Mouse (Mus musculus) WW6 (cell line): ENCODE measurements around the gene Xpr1.

Experiments
- DNase-seq: peaks from one replicate; pipeline ENCODE4 v3.0.0-alpha.2; 2013; ENCODE audit warnings: low read depth, low spot score

Xpr1 gene

GRCm38 (mm10) chr1:155416701-155417677, at the start of gene Xpr1:
TSS of gene Xpr1 (minus strand) at chr1:155417415.
- DNase-seq, result peak; percentile 77

GRCm38 (mm10) chr1:155463442-155463841, 46.2 kb upstream of the Xpr1 start:
- no peak for DNase-seq

- no peak for DNase-seq
Observed at GRCm38 (mm10) chr1:155462582-155462981, 45.4 kb upstream of the Xpr1 start.

GRCm38 (mm10) chr1:155457532-155457931, 40.3 kb upstream of the Xpr1 start:
- DNase-seq, result peak; percentile 22

GRCm38 (mm10) chr1:155453180-155453579, 36.0 kb upstream of the Xpr1 start:
- no peak for DNase-seq

GRCm38 (mm10) chr1:155448932-155449331, 31.7 kb upstream of the Xpr1 start:
- no peak for DNase-seq

GRCm38 (mm10) chr1:155447277-155447676, 30.1 kb upstream of the Xpr1 start:
- DNase-seq, result no peak

- DNase-seq, result no peak
Observed at GRCm38 (mm10) chr1:155443115-155443514, 25.9 kb upstream of the Xpr1 start.

- DNase-seq, result no peak
Observed at GRCm38 (mm10) chr1:155442521-155443001, 25.3 kb upstream of the Xpr1 start.

- no peak for DNase-seq
Observed at GRCm38 (mm10) chr1:155439551-155439950, 22.3 kb upstream of the Xpr1 start.

- DNase-seq, result peak; percentile 5
Observed at GRCm38 (mm10) chr1:155438525-155438924, 21.3 kb upstream of the Xpr1 start.

- DNase-seq, result no peak
Observed at GRCm38 (mm10) chr1:155429304-155429703, 12.1 kb upstream of the Xpr1 start.

GRCm38 (mm10) chr1:155427126-155427865, 10.1 kb upstream of the Xpr1 start:
- DNase-seq, result no peak

GRCm38 (mm10) chr1:155425743-155426315, 8.6 kb upstream of the Xpr1 start:
- no peak for DNase-seq

GRCm38 (mm10) chr1:155425285-155425684, 8.1 kb upstream of the Xpr1 start:
- no peak for DNase-seq

- DNase-seq, result no peak
Observed at GRCm38 (mm10) chr1:155423801-155424200, 6.6 kb upstream of the Xpr1 start.

- DNase-seq, result no peak
Observed at GRCm38 (mm10) chr1:155422022-155422421, 4.8 kb upstream of the Xpr1 start.

- DNase-seq, result peak; percentile 4
Observed at GRCm38 (mm10) chr1:155416147-155416700, 991 bp downstream of the Xpr1 start.

- DNase-seq, result no peak
Observed at GRCm38 (mm10) chr1:155415421-155415820, 1.8 kb downstream of the Xpr1 start.

- no peak for DNase-seq
Observed at GRCm38 (mm10) chr1:155412705-155413104, 4.5 kb downstream of the Xpr1 start.

GRCm38 (mm10) chr1:155408577-155408966, 8.6 kb downstream of the Xpr1 start:
- DNase-seq, result no peak
